Mouse (Mus musculus): ENCODE measurements around the gene Eva1a. TPM values are rescaled to one million over a fixed set of nuclear protein-coding genes. Genes with fewer than 3 reads are reported as not detected.

Eva1a gene
- polyA plus RNA-seq (2015; fragmentation: Nextera tagmentation; extraction: Ambion mirVana) = 44.7 and 48.4 TPM in 2 replicates

GRCm38 (mm10) chr6:82040834-82041487 lies at the start of gene Eva1a:
Gene Eva1a, plus strand, starts transcription at chr6:82041043.
- Histone ChIP-seq H3K36me3 (no peaks in the 10 kb centered on the region), H3K27me3 (no peaks in the 10 kb centered on the region), H3K4me3 (peak within 1 kb of the TSS; percentile 77), H3K9me3 (no peaks in the 10 kb centered on the region), H3K4me2 (peak within 1 kb of the TSS; percentile 79), H3K9ac (peak within 1 kb of the TSS; percentile 80), H3K27ac (peak within 1 kb of the TSS; percentile 96), H3K4me1 (peaks cover 50% of the 10 kb centered on the region)
- 9% methylated on average over 11 of the region's 11 CpGs for WGBS
- ATAC-seq (ENCODE audit: borderline replicate concordance, extremely low read depth, low FRiP score, low TSS enrichment) = peak; percentile 56; the same call in 1 of the 2 replicates

- no peak for ATAC-seq (ENCODE audit: borderline replicate concordance, extremely low read depth, low FRiP score, low TSS enrichment)
- no peaks in the 10 kb centered on the region for H3K9me3 ChIP-seq
- H3K9ac ChIP-seq = no peak overlapping the region
- H3K27ac ChIP-seq = no peak overlapping the region
- no peak overlapping the region for H3K4me3 ChIP-seq
- no peaks in the 10 kb centered on the region for H3K36me3 ChIP-seq
- no peak overlapping the region for H3K4me2 ChIP-seq
- WGBS = 71% methylated on average over 1 of the region's 1 CpGs
- H3K27me3 ChIP-seq = no peaks in the 10 kb centered on the region
- H3K4me1 ChIP-seq = no peaks in the 10 kb centered on the region
Observed at GRCm38 (mm10) chr6:82012392-82012791, 28.5 kb upstream of the Eva1a start.

GRCm38 (mm10) chr6:82021074-82021473 lies 19.8 kb upstream of the Eva1a start:
- no peak overlapping the region for H3K4me3 ChIP-seq
- H3K9ac ChIP-seq = no peak overlapping the region
- 78% methylated on average over 5 of the region's 5 CpGs for whole genome bisulfite sequencing
- H3K27ac ChIP-seq = no peak overlapping the region
- no peak overlapping the region for H3K4me2 ChIP-seq
- H3K36me3 ChIP-seq = no peaks in the 10 kb centered on the region
- no peaks in the 10 kb centered on the region for H3K9me3 ChIP-seq
- no peaks in the 10 kb centered on the region for H3K4me1 ChIP-seq
- H3K27me3 ChIP-seq = no peaks in the 10 kb centered on the region
- no peak for ATAC-seq (ENCODE audit: borderline replicate concordance, extremely low read depth, low FRiP score, low TSS enrichment)

GRCm38 (mm10) chr6:82021494-82021893 lies 19.3 kb upstream of the Eva1a start:
- H3K36me3 ChIP-seq = no peaks in the 10 kb centered on the region
- 78% methylated on average over 5 of the region's 5 CpGs for WGBS
- no peak overlapping the region for H3K4me2 ChIP-seq
- no peaks in the 10 kb centered on the region for H3K4me1 ChIP-seq
- no peaks in the 10 kb centered on the region for H3K27me3 ChIP-seq
- no peak overlapping the region for H3K4me3 ChIP-seq
- no peaks in the 10 kb centered on the region for H3K9me3 ChIP-seq
- H3K27ac ChIP-seq = no peak overlapping the region
- no peak overlapping the region for H3K9ac ChIP-seq
- ATAC-seq (ENCODE audit: borderline replicate concordance, extremely low read depth, low FRiP score, low TSS enrichment) = no peak

GRCm38 (mm10) chr6:82029611-82030510 lies 11.0 kb upstream of the Eva1a start:
- H3K9me3 ChIP-seq = no peaks in the 10 kb centered on the region
- peak overlapping the region; percentile 89 for H3K27ac ChIP-seq
- peak; percentile 81 for ATAC-seq (ENCODE audit: borderline replicate concordance, extremely low read depth, low FRiP score, low TSS enrichment)
- 31% methylated on average over 19 of the region's 19 CpGs for WGBS
- H3K27me3 ChIP-seq = no peaks in the 10 kb centered on the region
- H3K4me3 ChIP-seq = no peak overlapping the region
- H3K4me1 ChIP-seq = peaks cover 20% of the 10 kb centered on the region
- H3K4me2 ChIP-seq = peak overlapping the region; percentile 26; the same call in 1 of the 2 replicates
- H3K9ac ChIP-seq = no peak overlapping the region
- no peaks in the 10 kb centered on the region for H3K36me3 ChIP-seq

GRCm38 (mm10) chr6:82030511-82030884 lies 10.3 kb upstream of the Eva1a start:
- Histone ChIP-seq H3K4me1 (peaks cover 20% of the 10 kb centered on the region), H3K27ac (peak overlapping the region; percentile 89), H3K9me3 (no peaks in the 10 kb centered on the region), H3K27me3 (no peaks in the 10 kb centered on the region), H3K36me3 (no peaks in the 10 kb centered on the region), H3K9ac (no peak overlapping the region), H3K4me2 (peak overlapping the region; percentile 26; the same call in 1 of the 2 replicates), H3K4me3 (no peak overlapping the region)
- peak; percentile 6; the same call in 1 of the 2 replicates for ATAC-seq (ENCODE audit: borderline replicate concordance, extremely low read depth, low FRiP score, low TSS enrichment)
- WGBS = 56% methylated on average over 8 of the region's 8 CpGs

GRCm38 (mm10) chr6:82037211-82037610 lies 3.6 kb upstream of the Eva1a start:
- no peak overlapping the region for H3K27ac ChIP-seq
- H3K9me3 ChIP-seq = no peaks in the 10 kb centered on the region
- H3K4me2 ChIP-seq = no peak overlapping the region
- peaks cover 20% of the 10 kb centered on the region for H3K4me1 ChIP-seq
- no peaks in the 10 kb centered on the region for H3K27me3 ChIP-seq
- 80% methylated on average over 7 of the region's 7 CpGs for WGBS
- H3K36me3 ChIP-seq = no peaks in the 10 kb centered on the region
- no peak overlapping the region for H3K9ac ChIP-seq
- H3K4me3 ChIP-seq = no peak overlapping the region
- no peak for ATAC-seq (ENCODE audit: borderline replicate concordance, extremely low read depth, low FRiP score, low TSS enrichment)

GRCm38 (mm10) chr6:82039193-82039592 lies 1.6 kb upstream of the Eva1a start:
- Histone ChIP-seq H3K9ac (no peak overlapping the region), H3K27ac (peak overlapping the region; percentile 96), H3K9me3 (no peaks in the 10 kb centered on the region), H3K4me1 (peaks cover 33% of the 10 kb centered on the region), H3K27me3 (no peaks in the 10 kb centered on the region), H3K4me3 (no peak overlapping the region), H3K4me2 (no peak overlapping the region), H3K36me3 (no peaks in the 10 kb centered on the region)
- WGBS = 66% methylated on average over 6 of the region's 6 CpGs
- ATAC-seq (ENCODE audit: borderline replicate concordance, extremely low read depth, low FRiP score, low TSS enrichment) = no peak

- no peaks in the 10 kb centered on the region for H3K36me3 ChIP-seq
- H3K27ac ChIP-seq = peak overlapping the region; percentile 96
- peak overlapping the region; percentile 79; the same call in 1 of the 2 replicates for H3K4me2 ChIP-seq
- no peaks in the 10 kb centered on the region for H3K27me3 ChIP-seq
- WGBS = 38% methylated on average over 7 of the region's 7 CpGs
- peak; percentile 21; the same call in 1 of the 2 replicates for ATAC-seq (ENCODE audit: borderline replicate concordance, extremely low read depth, low FRiP score, low TSS enrichment)
- no peak overlapping the region for H3K9ac ChIP-seq
- H3K4me1 ChIP-seq = peaks cover 41% of the 10 kb centered on the region
- no peaks in the 10 kb centered on the region for H3K9me3 ChIP-seq
- H3K4me3 ChIP-seq = no peak overlapping the region
Observed at GRCm38 (mm10) chr6:82039968-82040367, 875 bp upstream of the Eva1a start.

GRCm38 (mm10) chr6:82041488-82042295 lies 849 bp downstream of the Eva1a start:
- 1% methylated on average over 47 of the region's 50 CpGs for WGBS
- ATAC-seq (ENCODE audit: borderline replicate concordance, extremely low read depth, low FRiP score, low TSS enrichment) = peak; percentile 79

GRCm38 (mm10) chr6:82042296-82043125 lies 1.7 kb downstream of the Eva1a start:
- Histone ChIP-seq H3K27ac (peak overlapping the region; percentile 96), H3K4me1 (peaks cover 55% of the 10 kb centered on the region), H3K4me3 (peak overlapping the region; percentile 77), H3K27me3 (no peaks in the 10 kb centered on the region), H3K36me3 (no peaks in the 10 kb centered on the region), H3K4me2 (peak overlapping the region; percentile 79), H3K9me3 (no peaks in the 10 kb centered on the region), H3K9ac (peak overlapping the region; percentile 80)
- peak; percentile 47 for ATAC-seq (ENCODE audit: borderline replicate concordance, extremely low read depth, low FRiP score, low TSS enrichment)
- WGBS = under 1% methylated on average over 35 of the region's 35 CpGs

More at GRCm38 (mm10) chr6:82041488-82042295, 849 bp downstream of the Eva1a start:
- Histone ChIP-seq H3K4me3 (peak overlapping the region; percentile 77), H3K27me3 (no peaks in the 10 kb centered on the region), H3K4me1 (peaks cover 53% of the 10 kb centered on the region), H3K27ac (peak overlapping the region; percentile 96), H3K9ac (peak overlapping the region; percentile 80), H3K4me2 (peak overlapping the region; percentile 79), H3K9me3 (no peaks in the 10 kb centered on the region), H3K36me3 (no peaks in the 10 kb centered on the region)

Data from lung, embryonic 15.5 days (tissue).